Mouse (Mus musculus) cerebellum, adult 11 months (tissue): ENCODE results near the gene Gm973.
A peak's percentile ranks its signal among the peaks of the same experiment; 100 is the strongest.
"Not testable (repeated sequence)": the region's sequence is repeated elsewhere in the genome, so short reads cannot be mapped to it uniquely, and the experiment has no call there.

ENCODE experiments used
- DNase-seq: peaks from one replicate; pipeline ENCODE4 v3.0.0; 2022

Gm973 gene

DNA sequence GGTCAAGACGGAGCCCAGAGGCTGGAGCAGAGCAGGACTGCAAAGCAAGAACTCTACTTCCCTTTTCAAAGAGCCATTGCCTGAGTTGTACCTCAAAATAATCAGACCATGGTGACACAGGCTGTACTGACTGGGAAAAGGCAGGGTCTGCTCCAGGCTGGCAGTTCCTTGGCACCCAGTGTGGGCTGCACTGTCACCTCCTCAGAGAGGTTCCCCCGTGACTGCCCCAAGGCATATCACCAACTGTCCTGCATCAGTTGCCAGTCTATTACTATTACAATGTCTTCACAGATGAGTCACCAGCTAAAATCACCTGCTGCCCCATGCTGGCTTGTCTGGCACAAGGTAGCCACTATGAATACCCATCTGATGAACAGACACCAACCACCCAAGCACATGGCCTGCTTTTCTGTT lies 77.6 kb downstream of the Gm973 start:
- peak; percentile 50 for DNase-seq

- DNase-seq, result no peak
Observed at GRCm38 (mm10) chr1:59594586-59595266, 78.7 kb downstream of the Gm973 start.

- DNase-seq, result no peak
Observed at GRCm38 (mm10) chr1:59595609-59596008, 79.5 kb downstream of the Gm973 start.

GRCm38 (mm10) chr1:59602531-59603416 lies 86.7 kb downstream of the Gm973 start:
- peak; percentile 47 for DNase-seq

DNA sequence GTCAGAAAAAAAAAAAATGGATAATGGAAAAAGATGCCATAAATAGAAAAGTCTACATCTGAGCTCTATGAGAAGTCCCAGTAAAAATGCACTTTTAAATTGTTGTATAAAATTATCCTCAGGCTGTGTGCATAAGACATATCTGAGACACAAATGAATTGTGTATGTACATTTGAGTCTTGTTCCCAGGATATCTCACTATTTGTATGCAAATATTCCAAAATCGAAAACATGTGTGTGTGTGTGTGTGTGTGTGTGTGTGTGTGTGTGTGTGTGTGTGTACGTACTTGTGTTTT lies 87.3 kb downstream of the Gm973 start:
- DNase-seq, result no peak

- no peak for DNase-seq
Observed at GRCm38 (mm10) chr1:59603893-59604292, 87.8 kb downstream of the Gm973 start.

- no peak for DNase-seq
Observed at GRCm38 (mm10) chr1:59606479-59606878, 90.4 kb downstream of the Gm973 start.

- no peak for DNase-seq
Observed at GRCm38 (mm10) chr1:59607071-59607470, 91.0 kb downstream of the Gm973 start.

DNA sequence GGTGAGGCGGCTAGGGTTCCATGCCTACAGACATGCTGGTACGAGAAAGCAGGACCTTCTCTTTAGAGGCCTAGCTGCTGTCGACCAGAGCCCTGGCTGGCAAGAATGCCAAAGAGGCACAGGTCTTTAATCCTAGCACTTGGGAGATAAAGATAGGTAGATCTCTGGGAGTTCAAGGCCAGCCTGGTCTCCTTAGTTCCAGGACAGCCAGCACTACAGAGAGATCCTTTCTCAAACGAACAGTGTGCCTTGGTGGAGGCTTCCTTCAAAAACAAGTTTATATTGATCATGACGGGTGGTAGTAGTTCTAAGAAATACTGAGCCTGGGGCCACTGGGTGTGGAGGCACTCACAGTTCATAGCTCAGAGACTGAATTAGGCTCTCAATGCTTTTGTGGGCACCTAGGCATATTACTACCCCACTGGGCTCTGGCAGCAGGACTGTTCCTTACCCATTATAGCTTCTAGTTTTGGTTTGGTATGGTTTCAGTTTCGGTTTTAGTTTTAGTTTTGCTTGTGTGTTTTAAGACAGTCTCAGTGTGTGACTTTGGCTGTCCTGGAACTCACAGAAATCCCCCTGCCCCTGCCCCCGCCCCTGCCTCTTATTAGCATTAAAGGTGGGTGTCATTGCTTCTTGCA lies 92.2 kb downstream of the Gm973 start:
- DNase-seq, result no peak

- no peak for DNase-seq
Observed at GRCm38 (mm10) chr1:59608920-59609319, 92.9 kb downstream of the Gm973 start.

GRCm38 (mm10) chr1:59609458-59609857 lies 93.4 kb downstream of the Gm973 start:
- DNase-seq, result no peak

DNA sequence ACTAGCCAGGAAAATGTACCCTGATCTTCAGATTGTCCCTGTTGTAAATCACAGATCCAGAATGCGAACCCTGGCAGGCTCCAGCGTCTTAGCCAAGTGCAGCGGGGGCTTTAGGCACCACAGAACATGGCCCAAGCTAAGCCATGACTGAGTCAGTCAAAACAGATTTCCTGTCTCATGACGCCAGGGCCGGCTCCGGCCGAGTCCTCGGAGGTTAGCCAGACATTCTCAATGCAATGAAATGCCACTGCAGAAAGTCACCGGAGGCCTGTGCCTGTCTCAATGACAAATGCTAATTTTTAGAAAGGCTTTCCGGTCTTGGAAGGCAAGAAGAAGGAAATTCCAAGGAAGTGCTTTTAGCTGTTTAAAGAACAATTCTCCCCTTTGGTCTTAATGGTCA lies 93.8 kb downstream of the Gm973 start:
- no peak for DNase-seq

GRCm38 (mm10) chr1:59610929-59611328 lies 94.9 kb downstream of the Gm973 start:
- DNase-seq, result no peak

- no peak for DNase-seq
Observed at GRCm38 (mm10) chr1:59613795-59614194, 97.7 kb downstream of the Gm973 start.

DNA sequence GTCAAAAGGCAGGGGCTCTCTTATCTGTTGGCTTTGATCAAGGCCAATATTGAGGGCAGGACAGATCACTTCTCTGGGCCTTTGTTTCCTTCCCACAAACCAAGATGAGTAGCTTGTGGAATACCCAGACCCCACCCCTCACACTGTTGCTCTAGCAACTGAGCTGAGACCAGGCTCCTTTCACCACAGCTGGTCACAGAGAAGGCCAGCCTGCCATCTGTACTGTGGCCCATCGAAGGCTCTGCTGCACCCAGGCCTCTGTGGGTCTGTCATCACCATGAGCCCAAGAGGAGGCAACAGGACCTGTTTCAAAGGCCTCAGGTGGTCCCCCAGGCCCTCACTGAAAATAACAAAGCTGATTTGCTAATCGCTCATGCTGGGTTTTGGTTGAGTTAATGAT lies 99.0 kb downstream of the Gm973 start:
- no peak for DNase-seq

DNA sequence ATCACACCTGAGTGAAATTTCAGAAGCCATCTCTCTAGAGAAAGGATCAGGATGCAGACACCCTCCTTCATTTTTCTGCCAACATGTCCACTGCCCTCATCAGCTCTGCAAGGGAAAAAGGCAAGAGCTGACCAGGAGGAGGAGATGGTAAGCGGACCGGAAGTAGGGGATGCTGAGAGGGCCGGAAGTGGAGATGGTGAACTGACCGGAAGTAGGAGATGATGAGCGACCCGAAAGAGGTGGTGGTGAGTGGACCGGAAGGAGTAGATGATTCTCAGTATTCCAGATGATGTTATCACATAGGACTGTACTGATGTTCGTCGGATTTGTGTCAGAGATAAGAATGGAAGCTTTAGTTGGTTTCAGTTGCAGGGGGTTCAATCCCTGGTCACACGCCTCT lies 103.1 kb downstream of the Gm973 start:
- no peak for DNase-seq

GRCm38 (mm10) chr1:59623325-59624017 lies 107.4 kb downstream of the Gm973 start:
- DNase-seq, result peak; percentile 70

- DNase-seq, result peak; percentile 79
Observed at GRCm38 (mm10) chr1:59625410-59625809, 109.3 kb downstream of the Gm973 start.

- no peak for DNase-seq
Observed at GRCm38 (mm10) chr1:59629194-59629593, 113.1 kb downstream of the Gm973 start.

GRCm38 (mm10) chr1:59630356-59630755 lies 114.3 kb downstream of the Gm973 start:
- not testable (repeated sequence) for DNase-seq

- no peak for DNase-seq
Observed at GRCm38 (mm10) chr1:59631986-59632659, 116.1 kb downstream of the Gm973 start.

DNA sequence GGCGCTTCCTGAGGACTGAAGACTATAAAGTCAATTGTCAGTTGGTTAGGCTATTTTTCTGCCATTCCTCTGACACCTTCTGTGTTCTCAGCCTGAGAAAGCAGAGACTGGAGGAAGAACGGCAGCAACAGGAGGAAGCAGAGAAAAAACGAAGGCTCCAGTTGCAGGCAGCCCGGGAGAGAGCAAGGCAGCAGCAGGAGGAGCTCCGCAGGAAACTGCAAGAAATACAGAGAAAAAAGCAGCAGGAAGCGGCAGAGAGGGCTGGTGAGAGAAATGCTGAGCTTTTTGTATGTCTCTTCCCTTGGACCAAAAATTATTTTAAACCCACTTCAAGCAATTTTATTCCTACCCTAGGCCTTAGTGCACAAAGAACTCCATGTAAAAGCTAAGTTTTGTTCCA lies 117.0 kb downstream of the Gm973 start:
- no peak for DNase-seq

DNA sequence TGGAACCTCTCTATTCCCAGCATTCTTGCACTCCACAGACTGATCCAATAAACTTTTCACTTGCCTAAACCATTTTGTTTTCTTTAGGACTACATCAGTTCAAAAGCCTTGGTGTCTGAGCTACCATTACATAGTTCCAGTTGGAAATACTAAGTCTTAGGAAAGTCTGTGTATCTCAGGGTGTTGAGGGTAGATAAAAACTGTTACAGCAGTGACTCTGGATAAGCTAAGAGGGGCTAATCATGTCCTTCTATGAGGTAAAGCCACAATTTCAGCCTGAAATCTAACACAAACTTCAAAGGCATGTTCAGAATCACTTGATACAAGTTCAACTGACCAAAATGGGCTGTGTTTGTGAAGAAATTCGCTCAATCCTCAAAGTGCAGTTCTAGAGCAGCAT lies 120.3 kb downstream of the Gm973 start:
- DNase-seq, result no peak
